Mouse (Mus musculus) neural tube, embryonic 13.5 days (tissue): ENCODE measurements around the gene Stac2. TPM values are rescaled to one million over a fixed set of nuclear protein-coding genes. Genes with fewer than 3 reads are reported as not detected.

ENCODE experiments used
- ATAC-seq: fragments of 200-750 bp; cut with Nextera tagmentation; 2 replicates; pipeline ENCODE4 v1.8.0; 2017; ENCODE audit warnings: low read depth, mild to moderate bottlenecking, moderate TSS enrichment, moderate library complexity
- H3K27ac ChIP-seq: fragments of 300-500 bp; sonication (generic); replicated peaks from 2 replicates; pipeline ENCODE4 v1.5.1; 2015; ENCODE audit warnings: moderate library complexity, mild to moderate bottlenecking, inconsistent platforms
- H3K27me3 ChIP-seq: fragments of 300-500 bp; sonication (generic); 2 replicates; pipeline ENCODE4 v1.6.1; 2015; ENCODE audit warnings: mild to moderate bottlenecking, inconsistent platforms
- H3K36me3 ChIP-seq: fragments of 300-500 bp; sonication (generic); 2 replicates; pipeline ENCODE4 v1.6.1; 2015; ENCODE audit warnings: mild to moderate bottlenecking, inconsistent platforms
- H3K4me1 ChIP-seq: fragments of 300-500 bp; sonication (generic); replicated peaks from 2 replicates; pipeline ENCODE4 v1.6.1; 2015; ENCODE audit warnings: inconsistent platforms
- H3K4me2 ChIP-seq: fragments of 300-500 bp; sonication (generic); 2 replicates; pipeline ENCODE4 v1.6.1; 2015; ENCODE audit warnings: inconsistent platforms, mild to moderate bottlenecking, moderate library complexity
- H3K4me3 ChIP-seq: fragments of 300-500 bp; sonication (generic); 2 replicates; pipeline ENCODE4 v1.5.1; 2015; ENCODE audit warnings: mild to moderate bottlenecking, inconsistent platforms
- H3K9ac ChIP-seq: fragments of 300-500 bp; sonication (generic); 2 replicates; pipeline ENCODE4 v1.6.1; 2015; ENCODE audit warnings: moderate library complexity, mild to moderate bottlenecking, inconsistent platforms
- H3K9me3 ChIP-seq: fragments of 300-500 bp; sonication (generic); 2 replicates; pipeline ENCODE4 v1.6.1; 2016; ENCODE audit warnings: inconsistent platforms
- WGBS: fragments of 180-500 bp; shearing (Covaris S2); methylation state at CpG from one replicate; pipeline ENCODE4 v1.1.7; 2015; 5-methylcytosine and 5-hydroxymethylcytosine counted together
- polyA plus RNA-seq: library from polyadenylated mRNA; unstranded; fragments of >200 nt; fragmentation: Nextera tagmentation; extraction: Ambion mirVana; gene quantifications from 2 replicates; pipeline ENCODE4 v1.2.1, GENCODE M21; 2015

The Stac2 gene
- polyA plus RNA-seq, 1 experiment from 2014 or later, result 13.9 TPM

DNA sequence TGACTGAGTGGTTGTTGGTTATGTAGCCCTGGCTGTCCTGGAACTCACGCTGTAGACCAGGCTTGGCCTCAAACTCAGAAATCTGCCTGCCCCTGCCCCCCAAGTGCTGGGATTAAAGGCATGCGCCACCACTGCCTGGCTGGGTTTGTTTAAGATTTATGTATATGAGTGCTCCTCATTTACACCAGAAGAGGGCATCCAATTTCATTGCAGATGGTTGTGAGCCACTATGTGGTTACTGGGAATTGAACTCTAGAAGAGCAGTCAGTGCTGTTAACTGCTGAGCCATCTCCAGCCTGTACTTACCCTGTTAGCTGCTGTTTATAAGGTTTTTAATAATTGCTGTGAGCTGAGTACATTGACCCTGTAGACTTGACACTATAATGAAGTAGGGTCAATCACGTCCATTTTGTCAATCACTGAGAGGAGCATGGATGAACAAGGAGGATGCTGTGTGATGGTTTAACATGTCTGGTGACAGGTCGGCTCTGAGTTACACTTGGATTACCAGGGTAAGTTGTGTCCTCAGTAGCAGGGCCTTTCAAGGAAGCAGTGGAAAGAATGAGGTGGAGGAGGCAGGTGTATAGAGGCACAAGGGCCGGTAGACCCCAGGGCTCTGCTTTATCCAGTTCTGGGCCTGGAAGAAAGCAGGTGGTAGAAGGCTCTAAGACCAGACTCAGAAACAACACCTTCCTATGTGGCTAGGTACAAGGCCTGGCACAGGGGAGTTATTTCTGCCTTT lies 22.4 kb downstream of the Stac2 start:
- no peaks in the 10 kb centered on the region for H3K27me3 ChIP-seq
- no peak overlapping the region for H3K4me2 ChIP-seq
- ATAC-seq, result no peak
- peak overlapping the region; percentile 38; the same call in 1 of the 2 replicates for H3K27ac ChIP-seq
- H3K9ac ChIP-seq, result no peak overlapping the region
- H3K4me1 ChIP-seq, result peaks cover 39% of the 10 kb centered on the region
- WGBS, result 41% methylated on average over 5 of the region's 5 CpGs
- H3K9me3 ChIP-seq, result no peaks in the 10 kb centered on the region
- H3K36me3 ChIP-seq, result peaks cover 33% of the 10 kb centered on the region
- no peak overlapping the region for H3K4me3 ChIP-seq

DNA sequence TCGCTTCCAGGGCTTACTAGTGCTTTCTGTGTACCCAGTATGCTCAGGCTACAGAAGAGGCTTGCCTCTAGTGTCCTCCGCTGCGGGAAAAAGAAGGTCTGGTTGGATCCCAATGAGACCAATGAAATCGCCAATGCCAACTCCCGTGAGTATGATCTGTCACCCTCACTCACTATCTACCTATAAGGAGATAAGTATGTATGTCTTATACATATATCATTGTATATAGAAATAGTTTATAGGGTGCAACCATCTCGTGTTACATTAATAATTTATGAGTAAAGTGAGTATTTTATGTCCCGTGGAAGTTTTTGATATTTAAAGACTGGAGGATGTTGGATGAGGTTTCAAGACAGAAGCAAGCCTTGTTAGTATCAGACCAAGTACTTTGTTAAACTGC lies 25.5 kb downstream of the Stac2 start:
- ATAC-seq, result no peak
- Histone ChIP-seq H3K4me1 (peaks cover 37% of the 10 kb centered on the region), H3K27ac (0 out of 2 replicates have a peak overlapping the region, but pooled peaks have one; percentile 92), H3K36me3 (peaks cover 33% of the 10 kb centered on the region), H3K9me3 (no peaks in the 10 kb centered on the region), H3K4me2 (peak overlapping the region; percentile 92), H3K9ac (peak overlapping the region; percentile 98), H3K27me3 (no peaks in the 10 kb centered on the region), H3K4me3 (peak overlapping the region; percentile 81)
- WGBS, result 22% methylated on average over 7 of the region's 7 CpGs

- H3K27ac ChIP-seq, result peak overlapping the region; percentile 92
- peak overlapping the region; percentile 92 for H3K4me2 ChIP-seq
- no peaks in the 10 kb centered on the region for H3K27me3 ChIP-seq
- H3K4me1 ChIP-seq, result peaks cover 37% of the 10 kb centered on the region
- 0% methylated on average over 18 of the region's 18 CpGs for WGBS
- no peaks in the 10 kb centered on the region for H3K9me3 ChIP-seq
- peak overlapping the region; percentile 98 for H3K9ac ChIP-seq
- peaks cover 33% of the 10 kb centered on the region for H3K36me3 ChIP-seq
- H3K4me3 ChIP-seq, result peak overlapping the region; percentile 81
- ATAC-seq, result no peak
These were observed 26.0 kb downstream of the Stac2 start for GRCm38 (mm10) chr11:98027297-98027688.

DNA sequence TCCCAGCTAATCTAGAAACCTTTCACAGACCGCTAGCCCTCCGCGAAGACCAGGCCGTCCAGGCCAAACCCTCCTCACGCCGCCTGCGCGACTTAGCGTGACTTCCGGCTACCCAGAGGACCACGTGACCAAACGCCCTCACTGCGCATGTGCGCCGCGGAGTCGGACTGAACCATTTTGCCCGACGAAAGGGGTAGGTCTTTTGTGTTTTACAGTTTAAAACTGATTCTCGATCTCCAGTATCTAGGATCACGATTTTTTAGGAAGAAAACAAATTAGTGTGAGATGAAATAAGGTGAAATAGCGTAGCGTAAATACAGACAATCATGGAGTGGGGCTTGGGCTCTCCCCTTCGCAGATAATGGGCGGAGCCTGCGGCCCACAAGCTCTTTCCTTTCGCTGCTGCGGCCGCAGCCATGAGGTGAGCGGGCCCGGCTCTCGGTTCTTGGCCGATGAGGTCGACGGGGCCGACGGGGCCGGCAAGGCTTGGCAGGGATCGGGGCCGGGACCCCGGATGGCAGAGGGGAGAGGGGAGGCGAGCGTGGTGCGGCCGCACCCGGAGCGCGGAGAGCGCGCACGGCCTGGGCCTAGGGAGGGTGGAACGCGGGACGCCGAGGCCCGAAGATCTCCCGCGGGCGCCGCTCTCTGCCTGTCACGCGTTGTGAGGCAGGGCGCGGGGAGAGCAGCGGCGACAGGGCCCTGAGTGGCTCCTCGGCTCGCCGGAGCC lies 26.5 kb downstream of the Stac2 start, which contains the start of gene Rpl19:
Gene Rpl19 (plus strand): TSS at position 141 of the 727 bp plus-strand sequence.
- no peaks in the 10 kb centered on the region for H3K27me3 ChIP-seq
- H3K4me3 ChIP-seq, result peak within 1 kb of the TSS; percentile 81
- H3K9me3 ChIP-seq, result no peaks in the 10 kb centered on the region
- H3K4me1 ChIP-seq, result peaks cover 33% of the 10 kb centered on the region
- H3K36me3 ChIP-seq, result peaks cover 33% of the 10 kb centered on the region
- H3K27ac ChIP-seq, result peak within 1 kb of the TSS; percentile 92
- H3K4me2 ChIP-seq, result peak within 1 kb of the TSS; percentile 92
- peak within 1 kb of the TSS; percentile 98 for H3K9ac ChIP-seq
- peak; percentile 55 for ATAC-seq
- 2% methylated on average over 68 of the region's 69 CpGs for WGBS

- Histone ChIP-seq H3K27me3 (no peaks in the 10 kb centered on the region), H3K4me3 (peak overlapping the region; percentile 81), H3K9me3 (no peaks in the 10 kb centered on the region), H3K4me1 (peaks cover 38% of the 10 kb centered on the region), H3K9ac (peak overlapping the region; percentile 98), H3K36me3 (peaks cover 31% of the 10 kb centered on the region), H3K27ac (peak overlapping the region; percentile 92), H3K4me2 (peak overlapping the region; percentile 92)
- ATAC-seq, result no peak
- WGBS, result 6% methylated on average over 15 of the region's 15 CpGs
These were observed 27.1 kb downstream of the Stac2 start for GRCm38 (mm10) chr11:98026248-98026569.

DNA sequence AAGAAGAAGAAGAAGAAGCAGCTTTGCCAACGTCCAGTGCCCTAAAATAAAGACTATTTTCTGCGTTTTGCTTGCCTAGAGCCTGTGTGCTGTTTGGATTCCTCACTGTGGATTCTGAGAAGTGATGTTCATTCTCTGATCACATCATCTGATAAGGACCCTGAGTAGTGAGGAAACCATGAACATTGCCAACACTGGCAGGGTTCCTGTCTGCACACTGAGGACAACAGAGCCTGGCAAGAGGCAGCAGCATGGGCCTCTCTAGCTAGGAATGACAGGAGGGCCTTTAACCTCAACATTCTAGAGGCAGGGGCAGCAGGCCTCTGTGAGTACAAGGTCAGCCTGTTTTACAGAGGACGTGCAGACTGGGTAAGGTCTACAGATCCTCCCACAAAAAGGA lies 28.7 kb downstream of the Stac2 start:
- Histone ChIP-seq H3K27me3 (no peaks in the 10 kb centered on the region), H3K4me1 (peaks cover 55% of the 10 kb centered on the region), H3K9me3 (no peaks in the 10 kb centered on the region), H3K4me2 (no peak overlapping the region), H3K36me3 (peaks cover 14% of the 10 kb centered on the region), H3K9ac (no peak overlapping the region), H3K27ac (no peak overlapping the region), H3K4me3 (no peak overlapping the region)
- no peak for ATAC-seq
- WGBS, result 88% methylated on average over 3 of the region's 3 CpGs

DNA sequence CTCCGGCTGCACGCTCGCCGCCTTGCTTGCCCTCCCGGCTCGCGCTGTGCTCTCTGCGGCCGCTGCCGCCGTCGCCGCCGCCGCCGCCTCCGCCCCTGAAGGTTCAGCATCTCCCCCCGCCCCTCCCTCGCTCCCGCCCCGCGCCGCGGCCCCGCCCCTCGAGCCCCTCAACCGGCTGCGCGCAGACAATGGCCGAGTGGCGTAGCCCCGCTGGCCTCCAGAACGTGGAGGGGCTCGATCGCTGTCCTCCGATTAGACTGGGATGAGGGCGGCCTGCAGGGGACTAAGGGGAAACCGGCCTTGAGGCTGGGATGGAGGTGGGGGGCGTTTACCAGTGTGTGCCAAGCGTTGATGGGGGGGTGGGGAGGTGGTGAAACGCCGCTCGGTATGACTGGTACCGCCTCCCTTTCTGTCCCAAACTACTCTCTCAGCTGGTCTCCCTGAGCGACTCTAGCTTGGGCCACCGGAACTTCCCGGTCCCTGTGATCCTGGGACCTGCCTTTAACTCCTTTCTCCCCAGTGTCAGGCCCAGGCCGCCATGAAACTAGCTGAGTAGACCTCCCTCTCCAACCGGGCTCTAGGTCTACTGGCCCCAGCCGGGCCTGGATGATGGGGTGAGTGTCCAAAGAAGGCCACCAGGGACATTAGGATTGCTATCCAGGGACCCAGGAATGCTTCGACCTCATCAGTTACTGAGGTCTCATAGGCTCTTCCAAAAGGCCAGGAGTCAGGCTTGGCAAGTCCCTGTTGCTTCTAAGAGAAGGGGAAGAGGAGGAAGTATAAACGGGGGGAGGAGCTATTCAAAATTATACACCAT lies 30.5 kb downstream of the Stac2 start, which contains the start of gene Cacnb1:
Gene Cacnb1 (minus strand): TSS at position 480 of the 817 bp plus-strand sequence.
- Histone ChIP-seq H3K4me2 (peak within 1 kb of the TSS; percentile 78), H3K27me3 (no peaks in the 10 kb centered on the region), H3K27ac (peak within 1 kb of the TSS; percentile 98), H3K4me1 (peaks cover 60% of the 10 kb centered on the region), H3K4me3 (peak within 1 kb of the TSS; percentile 95), H3K9ac (peak within 1 kb of the TSS; percentile 97), H3K36me3 (peaks cover 15% of the 10 kb centered on the region), H3K9me3 (no peaks in the 10 kb centered on the region)
- WGBS, result 1% methylated on average over 51 of the region's 52 CpGs
- ATAC-seq, result peak; percentile 62

GRCm38 (mm10) chr11:98022253-98022554 lies 31.1 kb downstream of the Stac2 start:
- peak; percentile 34; the same call in 1 of the 2 replicates for ATAC-seq
- no peaks in the 10 kb centered on the region for H3K9me3 ChIP-seq
- peak overlapping the region; percentile 95 for H3K4me3 ChIP-seq
- no peaks in the 10 kb centered on the region for H3K27me3 ChIP-seq
- peak overlapping the region; percentile 97 for H3K9ac ChIP-seq
- peak overlapping the region; percentile 98 for H3K27ac ChIP-seq
- H3K4me1 ChIP-seq, result peaks cover 55% of the 10 kb centered on the region
- peaks cover 20% of the 10 kb centered on the region for H3K36me3 ChIP-seq
- under 1% methylated on average over 23 of the region's 23 CpGs for WGBS
- H3K4me2 ChIP-seq, result peak overlapping the region; percentile 78

GRCm38 (mm10) chr11:98021565-98022252 lies 31.6 kb downstream of the Stac2 start:
- Histone ChIP-seq H3K4me2 (peak overlapping the region; percentile 78), H3K9me3 (no peaks in the 10 kb centered on the region), H3K9ac (peak overlapping the region; percentile 97), H3K27ac (peak overlapping the region; percentile 98), H3K36me3 (peaks cover 25% of the 10 kb centered on the region), H3K4me1 (peaks cover 55% of the 10 kb centered on the region), H3K4me3 (peak overlapping the region; percentile 95), H3K27me3 (no peaks in the 10 kb centered on the region)
- WGBS, result 3% methylated on average over 34 of the region's 34 CpGs
- ATAC-seq, result peak; percentile 12

DNA sequence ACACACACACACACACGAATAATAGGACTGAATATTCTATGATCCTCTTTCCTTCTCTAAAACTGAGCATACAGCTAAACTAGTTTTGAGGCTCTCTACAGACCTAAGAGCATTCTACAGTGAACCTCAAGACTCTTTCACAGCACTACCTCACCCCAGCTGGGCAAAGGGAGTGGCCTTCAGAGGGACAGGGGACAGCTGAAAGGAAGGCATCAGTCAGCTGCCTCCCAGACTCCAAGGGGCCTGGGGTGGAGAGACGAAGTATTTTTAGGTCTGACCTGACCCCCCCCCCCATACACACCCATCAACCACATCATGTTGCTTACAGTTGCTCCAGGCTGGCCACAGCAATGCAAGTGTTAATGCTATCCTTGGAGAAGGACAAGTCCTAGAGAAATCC lies 32.1 kb downstream of the Stac2 start:
- Histone ChIP-seq H3K9me3 (no peaks in the 10 kb centered on the region), H3K4me1 (peaks cover 54% of the 10 kb centered on the region), H3K27me3 (no peaks in the 10 kb centered on the region), H3K27ac (no peak overlapping the region), H3K9ac (peak overlapping the region; percentile 97), H3K4me3 (peak overlapping the region; percentile 95), H3K4me2 (peak overlapping the region; percentile 78), H3K36me3 (peaks cover 31% of the 10 kb centered on the region)
- WGBS, result 70% methylated on average over 2 of the region's 2 CpGs
- no peak for ATAC-seq

DNA sequence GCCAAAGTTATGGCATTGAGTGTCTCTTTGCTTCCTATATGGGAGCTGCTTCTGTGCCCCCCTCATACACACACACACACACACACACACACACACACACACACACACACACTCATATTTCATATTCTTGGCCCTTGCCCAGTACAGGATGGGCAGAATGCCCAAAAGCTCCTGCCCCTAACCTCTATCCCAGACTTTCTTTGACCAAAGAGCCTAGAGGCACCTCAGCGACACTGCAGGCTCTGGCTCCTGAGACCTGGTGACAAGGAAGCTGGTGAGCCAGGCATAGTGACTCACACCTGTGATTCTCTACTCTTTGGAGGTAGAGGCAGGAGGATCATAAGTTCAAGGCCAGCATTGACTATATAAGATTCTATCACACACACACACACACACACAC lies 32.6 kb downstream of the Stac2 start:
- Histone ChIP-seq H3K9me3 (no peaks in the 10 kb centered on the region), H3K36me3 (peaks cover 35% of the 10 kb centered on the region), H3K9ac (peak overlapping the region; percentile 97), H3K4me3 (peak overlapping the region; percentile 95), H3K4me1 (peaks cover 50% of the 10 kb centered on the region), H3K27me3 (no peaks in the 10 kb centered on the region), H3K4me2 (peak overlapping the region; percentile 78), H3K27ac (peak overlapping the region; percentile 87)
- ATAC-seq, result no peak
- 64% methylated on average over 1 of the region's 1 CpGs for WGBS
